Mouse (Mus musculus) kidney, adult 8-10 months (tissue): Measurements from ENCODE around the gene Ccm2l.

Experiments
- DNase-seq, 2 experiments: peaks; one replicate each; pipeline ENCODE4 v3.0.0; 2022

Gene Ccm2l

GRCm38 (mm10) chr2:153065747-153066508 lies at the start of gene Ccm2l:
Gene Ccm2l (plus strand): TSS chr2:153065955.
- DNase-seq = peak; percentile 50 to 52

- no peak for DNase-seq
These were observed 49.0 kb upstream of the Ccm2l start for GRCm38 (mm10) chr2:153016786-153017185.

- no peak for DNase-seq
These were observed 46.4 kb upstream of the Ccm2l start for GRCm38 (mm10) chr2:153019355-153019754.

GRCm38 (mm10) chr2:153021163-153021562 lies 44.6 kb upstream of the Ccm2l start:
- no peak for DNase-seq

- no peak for DNase-seq
These were observed 42.9 kb upstream of the Ccm2l start for GRCm38 (mm10) chr2:153022855-153023254.

GRCm38 (mm10) chr2:153026052-153026451 lies 39.7 kb upstream of the Ccm2l start:
- DNase-seq = no peak

GRCm38 (mm10) chr2:153027501-153027900 lies 38.3 kb upstream of the Ccm2l start:
- DNase-seq = no peak

GRCm38 (mm10) chr2:153030422-153030821 lies 35.3 kb upstream of the Ccm2l start:
- no peak for DNase-seq

- DNase-seq = no peak
These were observed 34.4 kb upstream of the Ccm2l start, which contains the start of gene Xkr7 for GRCm38 (mm10) chr2:153031126-153032082. Gene Xkr7 (plus strand): TSS chr2:153031852.

GRCm38 (mm10) chr2:153032083-153032842 lies 33.5 kb upstream of the Ccm2l start:
- DNase-seq = peak; percentile 28 to 59

GRCm38 (mm10) chr2:153032973-153033372 lies 32.8 kb upstream of the Ccm2l start:
- DNase-seq = no peak

- DNase-seq = no peak
These were observed 32.1 kb upstream of the Ccm2l start for GRCm38 (mm10) chr2:153033545-153034230.

- no peak for DNase-seq
These were observed 29.1 kb upstream of the Ccm2l start for GRCm38 (mm10) chr2:153036690-153037089.

GRCm38 (mm10) chr2:153043886-153044285 lies 21.9 kb upstream of the Ccm2l start:
- no peak for DNase-seq

- no peak for DNase-seq
These were observed 19.9 kb upstream of the Ccm2l start for GRCm38 (mm10) chr2:153045884-153046299.

- peak; percentile 15 to 56 for DNase-seq
These were observed 17.8 kb upstream of the Ccm2l start for GRCm38 (mm10) chr2:153047828-153048465.

GRCm38 (mm10) chr2:153049288-153049996 lies 16.3 kb upstream of the Ccm2l start:
- DNase-seq = no peak

GRCm38 (mm10) chr2:153049997-153050358 lies 15.8 kb upstream of the Ccm2l start:
- no peak for DNase-seq

- no peak for DNase-seq
These were observed 14.7 kb upstream of the Ccm2l start for GRCm38 (mm10) chr2:153051095-153051494.

- no peak for DNase-seq
These were observed 14.2 kb upstream of the Ccm2l start for GRCm38 (mm10) chr2:153051537-153051936.
